Mouse (Mus musculus) thymus, postnatal 0 days (tissue): ENCODE data around the gene Nacad. TPM values are rescaled to one million over a fixed set of nuclear protein-coding genes. Genes with fewer than 3 reads are reported as not detected.

Source experiments
- DNase-seq: peaks from one replicate; pipeline ENCODE4 v3.0.0-alpha.2; 2015; ENCODE audit warnings: low spot score
- polyA plus RNA-seq: library from polyadenylated mRNA; unstranded; fragments of >200 nt; fragmentation: Nextera tagmentation; extraction: Ambion mirVana; gene quantifications from 2 replicates; pipeline ENCODE4 v1.2.1, GENCODE M21; 2015

The Nacad gene
- polyA plus RNA-seq, 1 experiment from 2014 or later: 0.33 TPM

- DNase-seq: no peak
Observed at GRCm38 (mm10) chr11:6581560-6581959, 24.3 kb downstream of the Nacad start.

GRCm38 (mm10) chr11:6580065-6580750 is 25.6 kb downstream of the Nacad start:
- DNase-seq: no peak

- DNase-seq: no peak
Observed at GRCm38 (mm10) chr11:6579361-6579760, 26.5 kb downstream of the Nacad start.

- no peak for DNase-seq
Observed at GRCm38 (mm10) chr11:6576151-6576550, 29.7 kb downstream of the Nacad start.

- no peak for DNase-seq
Observed at GRCm38 (mm10) chr11:6569410-6569777, 36.5 kb downstream of the Nacad start.

- peak; percentile 49 for DNase-seq
Observed at GRCm38 (mm10) chr11:6568584-6569409, 37.1 kb downstream of the Nacad start.

GRCm38 (mm10) chr11:6567951-6568350 is 37.9 kb downstream of the Nacad start:
- no peak for DNase-seq

GRCm38 (mm10) chr11:6566496-6566895 is 39.4 kb downstream of the Nacad start:
- no peak for DNase-seq

GRCm38 (mm10) chr11:6563201-6563600 is 42.7 kb downstream of the Nacad start:
- DNase-seq: no peak

GRCm38 (mm10) chr11:6562359-6562758 is 43.5 kb downstream of the Nacad start:
- peak; percentile 41 for DNase-seq

GRCm38 (mm10) chr11:6561474-6561873 is 44.4 kb downstream of the Nacad start:
- DNase-seq: no peak

- peak; percentile 86 for DNase-seq
Observed at GRCm38 (mm10) chr11:6560655-6561360, 45.0 kb downstream of the Nacad start.

- DNase-seq: no peak
Observed at GRCm38 (mm10) chr11:6559996-6560395, 45.9 kb downstream of the Nacad start.

GRCm38 (mm10) chr11:6558234-6558633 is 47.6 kb downstream of the Nacad start:
- DNase-seq: peak; percentile 42

GRCm38 (mm10) chr11:6550201-6550600 is 55.7 kb downstream of the Nacad start:
- DNase-seq: no peak

- no peak for DNase-seq
Observed at GRCm38 (mm10) chr11:6549770-6550169, 56.1 kb downstream of the Nacad start.

Other genes with a start within 250 kb of the Nacad start
- gene Zmiz2, start 217.0 kb downstream of the Nacad start, polyA plus RNA-seq: 12.2 and 14.9 TPM in 2 replicates
- 7,546 and 8,495 TPM in 2 replicates for gene Ppia, start 190.6 kb downstream of the Nacad start, polyA plus RNA-seq
- 715 and 776 TPM in 2 replicates for gene H2afv, start 161.6 kb downstream of the Nacad start, polyA plus RNA-seq
- gene Purb, start 130.1 kb downstream of the Nacad start, polyA plus RNA-seq: 17.8 and 22.5 TPM in 2 replicates
- gene Myo1g, start 85.1 kb downstream of the Nacad start, polyA plus RNA-seq: 50.6 and 53.8 TPM in 2 replicates
- 189 and 190 TPM in 2 replicates for gene Ccm2, start 59.2 kb downstream of the Nacad start, polyA plus RNA-seq
- gene Tbrg4, start 20.0 kb upstream of the Nacad start, polyA plus RNA-seq: 41.6 and 43.4 TPM in 2 replicates
- gene Wap, start 32.6 kb upstream of the Nacad start, polyA plus RNA-seq: 0.29 and 0.53 TPM in 2 replicates
- gene Ramp3, start 52.5 kb upstream of the Nacad start, polyA plus RNA-seq: 14.8 and 18.4 TPM in 2 replicates
- gene Gm11983, start 231.6 kb upstream of the Nacad start, polyA plus RNA-seq: not detected in 2 replicates